Mouse (Mus musculus) ES-E14 (cell line): ENCODE measurements around the gene Rreb1. TPM values are rescaled to one million over a fixed set of nuclear protein-coding genes. Genes with fewer than 3 reads are reported as not detected.

Experiments used
- DNase-seq: peaks from one replicate; pipeline ENCODE4 v3.0.0-alpha.2; 2013; ENCODE audit warnings: low read depth, low spot score
- H3K27ac ChIP-seq: 2 replicates; pipeline ENCODE4 v1.5.1; 2012; ENCODE audit warnings: low read depth, mild to moderate bottlenecking, low read length, moderate library complexity, mixed read lengths; ENCODE audit not compliant: poor library complexity, insufficient read depth, severe bottlenecking
- H3K36me3 ChIP-seq: 2 replicates; pipeline ENCODE4 v1.6.1; 2012; ENCODE audit warnings: mild to moderate bottlenecking, low read length, moderate library complexity, mixed read lengths; ENCODE audit not compliant: control insufficient read depth, poor library complexity, insufficient read depth, severe bottlenecking
- H3K4me1 ChIP-seq, 2 experiments: fragments of 150-350 bp in 1 of 2; sonication (generic) in 1 of 2; 2 replicates each; pipeline ENCODE4 v1.6.1; 2012; ENCODE audit warnings: low read length in 2 of 2, mild to moderate bottlenecking in 1 of 2, mixed read lengths in 1 of 2; ENCODE audit not compliant: control insufficient read depth in 2 of 2, insufficient read depth in 2 of 2, poor library complexity in 1 of 2
- H3K4me3 ChIP-seq, 2 experiments: fragments of 150-350 bp in 1 of 2; sonication (generic) in 1 of 2; 2 replicates each; pipeline ENCODE4 v1.5.1; 2012; ENCODE audit warnings: low read length in 2 of 2, low read depth in 1 of 2, mild to moderate bottlenecking in 1 of 2, mixed read lengths in 1 of 2; ENCODE audit not compliant: insufficient read depth in 1 of 2, poor library complexity in 1 of 2, severe bottlenecking in 1 of 2
- H3K9ac ChIP-seq: 2 replicates; pipeline ENCODE4 v1.6.1; 2012; ENCODE audit warnings: low read depth, mild to moderate bottlenecking, low read length, mixed read lengths; ENCODE audit not compliant: poor library complexity, insufficient read depth, severe bottlenecking
- H3K9me3 ChIP-seq: fragments of 150-350 bp; sonication (generic); 2 replicates; pipeline ENCODE4 v1.6.1; 2012; ENCODE audit warnings: low read depth, mild to moderate bottlenecking, low read length; ENCODE audit not compliant: control insufficient read depth, insufficient read depth
- CHD2 ChIP-seq: IDR thresholded peaks from 2 replicates; pipeline ENCODE4 v1.6.1; 2014; ENCODE audit warnings: mild to moderate bottlenecking, low read depth, low read length, inconsistent platforms
- HCFC1 ChIP-seq: IDR thresholded peaks from 2 replicates; pipeline ENCODE4 v1.6.1; 2012; ENCODE audit warnings: low read length, inconsistent platforms, borderline replicate concordance; ENCODE audit not compliant: insufficient read depth
- MAFK ChIP-seq: IDR thresholded peaks from 2 replicates; pipeline ENCODE4 v1.6.1; 2014; ENCODE audit warnings: mild to moderate bottlenecking, low read depth, low read length, inconsistent platforms; ENCODE audit not compliant: insufficient read depth
- ZC3H11A ChIP-seq: IDR thresholded peaks from 2 replicates; pipeline ENCODE4 v1.6.1; 2012; ENCODE audit warnings: low read depth, mild to moderate bottlenecking, inconsistent platforms, low read length, borderline replicate concordance
- ZNF384 ChIP-seq: IDR thresholded peaks from 2 replicates; pipeline ENCODE4 v1.6.1; 2012; ENCODE audit warnings: low read depth, low read length, inconsistent platforms
- in situ Hi-C, 2 experiments: fragments of 600-800 bp; cut with MboI; formaldehyde crosslinking; loops; one replicate each; pipeline ENCODE4 v1.15.1; 2025; ENCODE audit warnings: low sequenced_read_pairs in 2 of 2, inconsistent platforms in 1 of 2; ENCODE audit not compliant: unreplicated experiment in 2 of 2
- total RNA-seq: library from RNA; depleted of rRNA; stranded (reverse); fragments of 300-350 nt; gene quantifications from 2 replicates; pipeline ENCODE4 v1.2.3, GENCODE M21; 2012; rRNA removed

Gene Rreb1
- 14.7 and 16.5 TPM in 2 replicates for total RNA-seq

DNA sequence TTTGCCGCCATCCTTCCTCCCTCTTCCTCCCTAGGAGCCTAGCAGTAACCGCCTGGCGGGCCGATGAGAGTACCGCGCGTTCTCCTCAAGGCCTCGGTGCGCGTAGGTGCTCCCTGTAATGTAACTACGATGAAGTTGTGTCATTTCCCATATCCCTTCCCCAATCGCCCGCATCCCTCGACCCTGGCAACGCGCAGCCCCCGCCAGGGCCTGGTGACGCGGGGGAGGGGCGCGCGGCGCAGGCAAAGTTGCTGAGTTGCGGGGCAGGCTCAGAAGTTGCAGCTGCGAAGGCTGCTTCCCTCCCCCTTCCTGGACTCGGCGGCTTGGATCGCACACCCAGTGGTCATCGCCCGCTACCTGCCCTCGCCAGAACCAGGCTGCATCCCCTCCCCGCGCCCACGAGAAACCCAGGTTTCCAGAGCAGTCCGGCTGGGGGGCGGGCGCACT, at the start of gene Rreb1:
Gene Rreb1, plus strand, starts transcription at position 254 of the 447 bp plus-strand sequence.
- no peak for DNase-seq
- H3K4me1 ChIP-seq, result peaks cover 5 to 9% of the 10 kb centered on the region in 2 experiments
- H3K36me3 ChIP-seq, result no peaks in the 10 kb centered on the region
- H3K27ac ChIP-seq, result no peak within 1 kb of the TSS
- H3K9me3 ChIP-seq, result no peaks in the 10 kb centered on the region
- peak within 1 kb of the TSS; percentile 68 to 76 for H3K4me3 ChIP-seq
- no peak for TF ChIP-seq ZNF384
- TF ChIP-seq MAFK, result no peak
- no peak for TF ChIP-seq CHD2
- in situ Hi-C loops, result no loop called here
- H3K9ac ChIP-seq, result peak within 1 kb of the TSS; percentile 38; the same call in 1 of the 2 replicates

DNA sequence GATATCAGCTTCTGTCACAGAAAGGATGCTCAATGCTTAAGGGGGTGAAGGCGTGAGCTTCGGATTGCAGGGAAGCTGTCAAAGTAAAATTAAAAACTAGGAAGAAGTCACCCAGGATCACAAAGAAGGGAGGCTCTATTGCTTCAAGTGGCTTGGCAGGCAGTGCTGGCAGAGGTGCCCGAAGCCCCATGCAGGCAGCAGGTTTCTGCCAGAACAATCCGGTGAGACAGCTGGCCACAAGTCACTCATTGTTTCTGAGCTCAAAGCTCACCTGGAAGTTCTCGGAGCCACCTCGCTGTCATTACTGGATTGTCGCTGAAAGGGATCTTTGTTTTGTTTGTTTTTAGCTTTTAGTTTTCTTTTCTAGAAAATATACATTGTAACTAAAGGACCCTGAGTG, 49.6 kb upstream of the Rreb1 start:
- DNase-seq, result no peak
- in situ Hi-C loops, result no loop called here
- no peak overlapping the region for H3K9ac ChIP-seq
- no peaks in the 10 kb centered on the region for H3K4me1 ChIP-seq
- no peaks in the 10 kb centered on the region for H3K36me3 ChIP-seq
- no peaks in the 10 kb centered on the region for H3K9me3 ChIP-seq
- no peak for TF ChIP-seq ZC3H11A
- H3K27ac ChIP-seq, result no peak overlapping the region
- no peak overlapping the region for H3K4me3 ChIP-seq

DNA sequence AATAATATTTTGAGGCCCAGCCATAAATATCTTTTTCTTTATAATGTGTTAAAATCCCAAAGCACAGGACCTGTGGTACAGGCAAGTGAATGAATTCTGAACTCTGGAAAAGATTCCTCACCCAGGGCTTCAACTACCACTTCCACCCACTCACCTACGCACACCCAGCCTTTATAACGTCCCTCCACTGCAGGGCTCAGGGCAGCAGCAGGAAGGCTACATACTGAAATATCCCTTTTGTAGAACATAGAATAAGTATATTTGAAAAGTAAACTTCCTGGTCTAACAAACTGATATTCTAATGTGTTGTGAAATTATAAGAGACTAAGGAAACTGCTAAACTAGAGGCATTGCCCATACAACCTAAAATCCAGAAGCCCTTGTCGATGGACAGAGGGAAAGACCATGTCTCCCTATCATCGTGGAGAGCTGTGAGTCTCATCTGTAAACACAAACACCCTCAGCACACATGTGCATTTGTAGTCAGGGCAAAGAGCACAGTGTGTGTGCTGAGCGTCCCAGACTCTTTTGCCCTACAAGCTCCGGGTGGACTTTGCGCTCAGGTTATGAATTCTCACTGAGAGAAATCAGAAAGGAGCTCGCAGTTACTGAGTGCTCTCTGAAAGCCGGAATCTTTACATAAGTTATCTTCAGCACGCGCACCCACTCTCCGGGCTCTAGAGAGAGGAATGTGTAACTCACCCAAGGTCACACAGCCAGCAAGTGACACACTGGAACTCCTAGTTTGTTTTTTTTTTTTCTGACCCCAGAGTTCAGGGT, 46.1 kb upstream of the Rreb1 start:
- Histone ChIP-seq H3K4me1 (peaks cover 0 to 5% of the 10 kb centered on the region in 2 experiments; a peak in 1 of 4 replicates), H3K9ac (no peak overlapping the region), H3K36me3 (no peaks in the 10 kb centered on the region), H3K27ac (no peak overlapping the region), H3K9me3 (no peaks in the 10 kb centered on the region), H3K4me3 (no peak overlapping the region)
- no peak for TF ChIP-seq HCFC1
- DNase-seq, result no peak
- in situ Hi-C loops, result no loop called here

DNA sequence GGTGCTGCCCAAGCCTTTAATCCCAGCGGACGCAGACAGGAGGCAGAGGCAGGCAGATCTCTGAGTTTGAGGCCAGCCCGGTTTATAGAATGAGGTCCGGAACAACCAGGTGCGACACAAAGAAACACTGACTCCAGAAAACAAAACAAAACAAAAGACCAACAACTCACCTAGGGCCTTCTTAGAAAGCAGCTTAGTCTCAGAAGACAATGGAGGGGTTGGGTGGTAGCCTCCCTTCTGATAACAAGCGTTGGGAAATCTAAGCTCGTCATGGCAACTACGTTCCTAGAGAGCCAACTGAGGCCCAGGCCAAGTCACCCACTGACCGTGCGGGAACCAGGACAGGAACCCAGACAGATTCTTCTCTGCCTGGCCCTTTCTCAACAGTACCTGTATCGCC, 43.7 kb upstream of the Rreb1 start:
- Histone ChIP-seq H3K4me1 (peaks cover 0 to 5% of the 10 kb centered on the region in 2 experiments; a peak in 1 of 4 replicates), H3K9ac (no peak overlapping the region), H3K27ac (no peak overlapping the region), H3K4me3 (peak overlapping the region; percentile 35 to 46; a peak in 1 of 4 replicates), H3K9me3 (no peaks in the 10 kb centered on the region), H3K36me3 (no peaks in the 10 kb centered on the region)
- in situ Hi-C loops, result no loop called here
- DNase-seq, result no peak
- TF ChIP-seq CHD2, result no peak
- TF ChIP-seq ZC3H11A, result no peak

DNA sequence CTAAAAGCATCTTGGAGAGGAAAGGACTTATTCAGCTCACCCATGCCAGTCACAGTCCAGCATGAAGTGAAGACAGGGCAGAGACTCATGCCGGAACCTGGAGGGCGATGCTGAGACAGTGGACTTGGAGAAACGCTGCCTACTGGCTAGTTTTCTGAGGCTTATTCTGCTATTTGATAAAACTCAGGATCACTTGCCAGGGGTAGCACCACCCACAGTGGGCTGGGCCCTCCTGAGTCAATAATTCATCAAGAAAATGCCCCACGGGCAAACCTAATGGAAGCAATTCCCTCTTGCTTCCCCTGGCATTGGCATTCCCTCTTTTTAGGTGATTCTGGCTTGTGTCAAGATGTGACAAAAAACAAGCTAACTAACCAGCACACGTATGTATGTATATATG, 38.1 kb upstream of the Rreb1 start:
- Histone ChIP-seq H3K36me3 (no peaks in the 10 kb centered on the region), H3K4me1 (0 out of 4 replicates have a peak, but pooled peaks cover 0 to 2% of the 10 kb centered on the region in 2 experiments), H3K27ac (no peak overlapping the region), H3K4me3 (no peak overlapping the region), H3K9me3 (no peaks in the 10 kb centered on the region), H3K9ac (no peak overlapping the region)
- no peak for DNase-seq
- TF ChIP-seq CHD2, result no peak
- no peak for TF ChIP-seq MAFK
- no peak for TF ChIP-seq ZC3H11A
- TF ChIP-seq HCFC1, result no peak
- no peak for TF ChIP-seq ZNF384
- in situ Hi-C loops, result no loop called here
